Mouse (Mus musculus): ENCODE measurements at regions not wholly inside any gene's neighbourhood (a gene's known extent, or its start where the extent isn't known, plus 50 kb on each side); places are given as distances from the start of the nearest gene placed in this dataset.

- peak; percentile 81 for DNase-seq (ENCODE audit: low read depth)
Observed at GRCm38 (mm10) chr13:35469361-35470198, 190.1 kb upstream of the Cdyl start.

- no peak for DNase-seq (ENCODE audit: low read depth)
Observed at GRCm38 (mm10) chr13:35478226-35478625, 181.4 kb upstream of the Cdyl start.

GRCm38 (mm10) chr13:35482340-35482739 lies 177.3 kb upstream of the Cdyl start:
- no peak for DNase-seq (ENCODE audit: low read depth)

GRCm38 (mm10) chr13:35486125-35486524 lies 173.5 kb upstream of the Cdyl start:
- peak; percentile 24 for DNase-seq (ENCODE audit: low read depth)

- no peak for DNase-seq (ENCODE audit: low read depth)
Observed at GRCm38 (mm10) chr13:35499776-35500175, 159.9 kb upstream of the Cdyl start.

- no peak for DNase-seq (ENCODE audit: low read depth)
Observed at GRCm38 (mm10) chr13:35500891-35501290, 158.7 kb upstream of the Cdyl start.

- DNase-seq (ENCODE audit: low read depth), result peak; percentile 20
Observed at GRCm38 (mm10) chr13:35501351-35502146, 158.1 kb upstream of the Cdyl start.

- DNase-seq (ENCODE audit: low read depth), result peak; percentile 42
Observed at GRCm38 (mm10) chr13:35502147-35502522, 157.5 kb upstream of the Cdyl start.

GRCm38 (mm10) chr13:35503362-35503821 lies 156.2 kb upstream of the Cdyl start:
- no peak for DNase-seq (ENCODE audit: low read depth)

GRCm38 (mm10) chr13:35507195-35507594 lies 152.4 kb upstream of the Cdyl start:
- peak; percentile 38 for DNase-seq (ENCODE audit: low read depth)

GRCm38 (mm10) chr13:35512029-35512507 lies 147.6 kb upstream of the Cdyl start:
- no peak for DNase-seq (ENCODE audit: low read depth)

GRCm38 (mm10) chr13:35513120-35513519 lies 146.5 kb upstream of the Cdyl start:
- no peak for DNase-seq (ENCODE audit: low read depth)

- DNase-seq (ENCODE audit: low read depth), result no peak
Observed at GRCm38 (mm10) chr13:35515291-35515690, 144.3 kb upstream of the Cdyl start.

GRCm38 (mm10) chr13:35517692-35518091 lies 141.9 kb upstream of the Cdyl start:
- DNase-seq (ENCODE audit: low read depth), result no peak

- no peak for DNase-seq (ENCODE audit: low read depth)
Observed at GRCm38 (mm10) chr13:35522272-35522671, 137.4 kb upstream of the Cdyl start.

- DNase-seq (ENCODE audit: low read depth), result no peak
Observed at GRCm38 (mm10) chr13:35529577-35529976, 130.1 kb upstream of the Cdyl start.

GRCm38 (mm10) chr13:35537106-35537505 lies 122.5 kb upstream of the Cdyl start:
- DNase-seq (ENCODE audit: low read depth), result no peak

- no peak for DNase-seq (ENCODE audit: low read depth)
Observed at GRCm38 (mm10) chr13:35537936-35538335, 121.7 kb upstream of the Cdyl start.

- DNase-seq (ENCODE audit: low read depth), result no peak
Observed at GRCm38 (mm10) chr13:35540433-35540832, 119.2 kb upstream of the Cdyl start.

GRCm38 (mm10) chr13:35541053-35541452 lies 118.6 kb upstream of the Cdyl start:
- no peak for DNase-seq (ENCODE audit: low read depth)

- no peak for DNase-seq (ENCODE audit: low read depth)
Observed at GRCm38 (mm10) chr13:35564006-35564405, 95.6 kb upstream of the Cdyl start.

- no peak for DNase-seq (ENCODE audit: low read depth)
Observed at GRCm38 (mm10) chr13:35581616-35582015, 78.0 kb upstream of the Cdyl start.

GRCm38 (mm10) chr13:35598003-35598402 lies 61.6 kb upstream of the Cdyl start:
- DNase-seq (ENCODE audit: low read depth), result no peak
